Mouse (Mus musculus) MEL (cell line): Measurements from ENCODE around the gene Capn12. TPM values are rescaled to one million over a fixed set of nuclear protein-coding genes. Genes with fewer than 3 reads are reported as not detected.

ENCODE experiments used
- DNase-seq: peaks from one replicate; pipeline ENCODE4 v3.0.0; 2011; ENCODE audit warnings: low read depth, low spot score
- H3K27ac ChIP-seq: 2 replicates; pipeline ENCODE4 v1.5.1; 2012; ENCODE audit warnings: low read depth, mild to moderate bottlenecking, control low read depth, low read length, moderate library complexity; ENCODE audit not compliant: control insufficient read depth
- H3K27me3 ChIP-seq, 2 experiments: fragments of 150-350 bp in 1 of 2; sonication (generic) in 1 of 2; 2 replicates each; pipeline ENCODE4 v1.6.1; 2012; ENCODE audit warnings: low read length in 2 of 2, mild to moderate bottlenecking in 2 of 2, improper control_type of control experiment in 1 of 2, moderate library complexity in 1 of 2; ENCODE audit not compliant: insufficient read depth in 2 of 2, control insufficient read depth in 1 of 2
- H3K36me3 ChIP-seq, 2 experiments: 2 replicates each; pipeline ENCODE4 v1.6.1; 2012 to 2014; ENCODE audit warnings: low read length in 2 of 2, improper control_type of control experiment in 1 of 2, inconsistent platforms in 1 of 2, mild to moderate bottlenecking in 1 of 2; ENCODE audit not compliant: insufficient read depth in 2 of 2, control insufficient read depth in 1 of 2
- H3K4me1 ChIP-seq, 2 experiments: fragments of 150-350 bp in 1 of 2; sonication (generic) in 1 of 2; 2 replicates each; pipeline ENCODE4 v1.6.1; 2012; ENCODE audit warnings: low read length in 2 of 2, improper control_type of control experiment in 1 of 2, mild to moderate bottlenecking in 1 of 2; ENCODE audit not compliant: insufficient read depth in 2 of 2, control insufficient read depth in 1 of 2
- H3K4me3 ChIP-seq, 2 experiments: fragments of 150-350 bp in 1 of 2; sonication (generic) in 1 of 2; 2 replicates each; pipeline ENCODE4 v1.5.1; 2012; ENCODE audit warnings: low read depth in 2 of 2, low read length in 2 of 2, mild to moderate bottlenecking in 2 of 2, moderate library complexity in 2 of 2, control low read depth in 1 of 2, improper control_type of control experiment in 1 of 2; ENCODE audit not compliant: control insufficient read depth in 1 of 2, insufficient read depth in 1 of 2
- H3K79me2 ChIP-seq: 2 replicates; pipeline ENCODE4 v1.6.1; 2012; ENCODE audit warnings: mild to moderate bottlenecking, low read length, moderate library complexity; ENCODE audit not compliant: control insufficient read depth, poor library complexity, insufficient read depth
- H3K9ac ChIP-seq: 2 replicates; pipeline ENCODE4 v1.6.1; 2012; ENCODE audit warnings: low read depth, mild to moderate bottlenecking, control low read depth, low read length, moderate library complexity; ENCODE audit not compliant: control insufficient read depth, poor library complexity, severe bottlenecking
- H3K9me3 ChIP-seq: fragments of 150-350 bp; sonication (generic); replicated peaks from 2 replicates; pipeline ENCODE4 v1.6.1; 2012; ENCODE audit warnings: mild to moderate bottlenecking, low read length, improper control_type of control experiment, moderate library complexity; ENCODE audit not compliant: insufficient read depth
- CHD2 ChIP-seq: IDR thresholded peaks from 2 replicates; pipeline ENCODE4 v1.6.1; 2011; ENCODE audit warnings: low read length, improper control_type of control experiment
- CTCF ChIP-seq, 3 experiments: IDR thresholded peaks in 2 of 3; conservative IDR thresholded peaks in 1 of 3; 2 replicates each; pipeline ENCODE4 v1.5.1; 2011 to 2012; ENCODE audit warnings: low read length in 3 of 3, low read depth in 2 of 3, mild to moderate bottlenecking in 2 of 3, improper control_type of control experiment in 1 of 3, inconsistent platforms in 1 of 3, mixed read lengths in 1 of 3, moderate library complexity in 1 of 3; ENCODE audit not compliant: control insufficient read depth in 1 of 3, insufficient read depth in 1 of 3, poor library complexity in 1 of 3, severe bottlenecking in 1 of 3
- EP300 ChIP-seq, 2 experiments: IDR thresholded peaks; 2 replicates each; pipeline ENCODE4 v1.6.1; 2011; ENCODE audit warnings: improper control_type of control experiment in 2 of 2, low read length in 2 of 2, low read depth in 1 of 2, mild to moderate bottlenecking in 1 of 2
- ETS1 ChIP-seq: IDR thresholded peaks from 2 replicates; pipeline ENCODE4 v1.6.1; 2012; ENCODE audit warnings: low read depth, mild to moderate bottlenecking, inconsistent platforms, low read length, improper control_type of control experiment, moderate library complexity
- GABPA ChIP-seq: IDR thresholded peaks from 2 replicates; pipeline ENCODE4 v1.6.1; 2012; ENCODE audit warnings: low read depth, mild to moderate bottlenecking, inconsistent platforms, low read length, improper control_type of control experiment, moderate library complexity
- MAZ ChIP-seq: IDR thresholded peaks from 2 replicates; pipeline ENCODE4 v1.6.1; 2012; ENCODE audit warnings: low read depth, mild to moderate bottlenecking, inconsistent platforms, low read length, improper control_type of control experiment
- MEF2A ChIP-seq: IDR thresholded peaks from 2 replicates; pipeline ENCODE4 v1.6.1; 2014; ENCODE audit warnings: low read depth, mild to moderate bottlenecking, inconsistent platforms, low read length, improper control_type of control experiment; ENCODE audit not compliant: poor library complexity, insufficient replicate concordance, severe bottlenecking; ENCODE audit errors: extremely low read depth
- MYB ChIP-seq: IDR thresholded peaks from 2 replicates; pipeline ENCODE4 v1.6.1; 2011; ENCODE audit warnings: mild to moderate bottlenecking, low read depth, low read length, improper control_type of control experiment
- NELFE ChIP-seq: IDR thresholded peaks from 2 replicates; pipeline ENCODE4 v1.6.1; 2011; ENCODE audit warnings: low read depth, low read length, improper control_type of control experiment
- POLR2AphosphoS2 ChIP-seq: IDR thresholded peaks from 2 replicates; pipeline ENCODE4 v1.6.1; 2011; ENCODE audit warnings: low read length, improper control_type of control experiment
- POLR2AphosphoS5 ChIP-seq: IDR thresholded peaks from 2 replicates; pipeline ENCODE4 v1.6.1; 2012; ENCODE audit warnings: low read depth, borderline replicate concordance, mild to moderate bottlenecking, inconsistent platforms, low read length, moderate library complexity, mixed read lengths
- RCOR1 ChIP-seq: IDR thresholded peaks from 2 replicates; pipeline ENCODE4 v1.6.1; 2012; ENCODE audit warnings: low read depth, mild to moderate bottlenecking, inconsistent platforms, low read length, improper control_type of control experiment
- SIN3A ChIP-seq: IDR thresholded peaks from 2 replicates; pipeline ENCODE4 v1.6.1; 2012; ENCODE audit warnings: low read length, improper control_type of control experiment, inconsistent platforms
- TAL1 ChIP-seq: IDR thresholded peaks from 2 replicates; pipeline ENCODE4 v1.6.1; 2012; ENCODE audit warnings: mild to moderate bottlenecking, inconsistent platforms, low read length, moderate library complexity, mixed read lengths
- TBP ChIP-seq: IDR thresholded peaks from 2 replicates; pipeline ENCODE4 v1.8.0; 2011; ENCODE audit warnings: low read depth, low read length, improper control_type of control experiment
- USF1 ChIP-seq: IDR thresholded peaks from 2 replicates; pipeline ENCODE4 v1.6.1; 2014; ENCODE audit warnings: low read depth, mild to moderate bottlenecking, inconsistent platforms, low read length, improper control_type of control experiment, moderate library complexity
- polyA plus RNA-seq, 2 experiments: library from polyadenylated mRNA; stranded (reverse) in 1 of 2; unstranded in 1 of 2; fragments of >175 nt in 1 of 2; fragments of >200 nt in 1 of 2; gene quantifications; 2 replicates each; pipeline versions ENCODE4 v1.2.1 to v1.2.4; 2012; ENCODE audit warnings: low replicate concordance in 2 of 2, low read depth in 1 of 2; ENCODE audit not compliant: insufficient read length in 2 of 2, insufficient read depth in 1 of 2, missing spikeins in 1 of 2
- total RNA-seq: library from RNA; depleted of rRNA; stranded (reverse); fragments of 300-350 nt; gene quantifications from 2 replicates; pipeline ENCODE4 v1.2.3, GENCODE M21; 2012

The Capn12 gene
- total and polyA plus RNA-seq, 3 experiments = 0.19 TPM; not detected in 2

GRCm38 (mm10) chr7:28931695-28932039 lies 50.4 kb downstream of the Capn12 start:
- peaks cover 32% of the 10 kb centered on the region for H3K79me2 ChIP-seq
- H3K9ac ChIP-seq = no peak overlapping the region
- peaks cover 0 to 4% of the 10 kb centered on the region in 2 experiments; a peak in 1 of 4 replicates for H3K4me1 ChIP-seq
- H3K4me3 ChIP-seq = no peak overlapping the region
- TF ChIP-seq USF1 = no peak
- H3K27me3 ChIP-seq = no peaks in the 10 kb centered on the region
- peaks cover 4 to 6% of the 10 kb centered on the region in 2 experiments for H3K36me3 ChIP-seq
- DNase-seq = no peak
- H3K9me3 ChIP-seq = no peaks in the 10 kb centered on the region
- no peak overlapping the region for H3K27ac ChIP-seq

GRCm38 (mm10) chr7:28932421-28933041 lies 51.3 kb downstream of the Capn12 start:
- Histone ChIP-seq H3K79me2 (peaks cover 39% of the 10 kb centered on the region), H3K9me3 (no peaks in the 10 kb centered on the region), H3K4me1 (peaks cover 0 to 4% of the 10 kb centered on the region in 2 experiments; a peak in 1 of 4 replicates), H3K9ac (no peak overlapping the region), H3K27me3 (no peaks in the 10 kb centered on the region), H3K36me3 (peaks cover 4 to 6% of the 10 kb centered on the region in 2 experiments), H3K4me3 (no peak overlapping the region), H3K27ac (no peak overlapping the region)
- TF ChIP-seq CTCF (IDR thresholded peaks at IDR 0.05 in 2 of 3, conservative IDR thresholded peaks at IDR 0.05 in 1 of 3; ENCODE audit: control insufficient read depth in 1 of 3, insufficient read depth in 1 of 3, low read depth in 2 of 3, low read length in 3 of 3, poor library complexity in 1 of 3, severe bottlenecking in 1 of 3) = peak in 1 of 3 experiments; percentile 9; a peak in 1 of 6 replicates
- TF ChIP-seq TAL1 = no peak
- peak; percentile 43 for DNase-seq

- H3K9me3 ChIP-seq = no peaks in the 10 kb centered on the region
- TF ChIP-seq TBP (no peak), GABPA (no peak), CHD2 (no peak), POLR2AphosphoS5 (no peak), MAZ (no peak), EP300 (IDR thresholded peaks at IDR 0.05; ENCODE audit: low read depth in 1 of 2, low read length in 2 of 2) (no peak), NELFE (no peak), MEF2A (no peak), MYB (no peak), SIN3A (no peak), RCOR1 (no peak), USF1 (no peak), ETS1 (no peak), POLR2AphosphoS2 (no peak)
- H3K4me3 ChIP-seq = no peak overlapping the region
- H3K27me3 ChIP-seq = no peaks in the 10 kb centered on the region
- peaks cover 0 to 4% of the 10 kb centered on the region in 2 experiments; a peak in 1 of 4 replicates for H3K4me1 ChIP-seq
- H3K79me2 ChIP-seq = peaks cover 40% of the 10 kb centered on the region
- no peak overlapping the region for H3K27ac ChIP-seq
- no peak for DNase-seq
- H3K36me3 ChIP-seq = peaks cover 3 to 4% of the 10 kb centered on the region in 2 experiments
- no peak overlapping the region for H3K9ac ChIP-seq
Observed at GRCm38 (mm10) chr7:28933825-28934224, 52.6 kb downstream of the Capn12 start.
